Mouse (Mus musculus) brown adipose tissue, adult 24 weeks (tissue): ENCODE data around the gene Rras2. TPM values are rescaled to one million over a fixed set of nuclear protein-coding genes. Genes with fewer than 3 reads are reported as not detected.

Experiments
- H3K27ac ChIP-seq: fragments of 200-500 bp; replicated peaks from 2 replicates; pipeline ENCODE4 v1.5.1; 2012; ENCODE audit warnings: low read depth, mild to moderate bottlenecking, low read length
- H3K4me1 ChIP-seq: fragments of 200-500 bp; 2 replicates; pipeline ENCODE4 v1.6.1; 2012; ENCODE audit warnings: low read length, mixed read lengths; ENCODE audit not compliant: control insufficient read depth, insufficient read depth, insufficient read length
- H3K4me3 ChIP-seq: fragments of 200-500 bp; 2 replicates; pipeline ENCODE4 v1.5.1; 2012; ENCODE audit warnings: low read depth, mild to moderate bottlenecking, low read length, moderate library complexity; ENCODE audit not compliant: insufficient read depth
- polyA plus RNA-seq: library from polyadenylated mRNA; stranded (reverse); fragments of >200 nt; gene quantifications from 2 replicates; pipeline ENCODE4 v1.2.4, GENCODE M21; 2012; ENCODE audit not compliant: missing spikeins, insufficient read depth, insufficient read length

The Rras2 gene
- polyA plus RNA-seq, 1 experiment: 26.4 TPM

GRCm38 (mm10) chr7:114007565-114007964 lies 110.0 kb downstream of the Rras2 start:
- H3K4me1 ChIP-seq: 0 out of 2 replicates have a peak, but pooled peaks cover 6% of the 10 kb centered on the region
- H3K27ac ChIP-seq: no peak overlapping the region
- H3K4me3 ChIP-seq: no peak overlapping the region

- no peak overlapping the region for H3K4me3 ChIP-seq
- no peak overlapping the region for H3K27ac ChIP-seq
- 0 out of 2 replicates have a peak, but pooled peaks cover 6% of the 10 kb centered on the region for H3K4me1 ChIP-seq
Measured at GRCm38 (mm10) chr7:114006456-114006855, 111.1 kb downstream of the Rras2 start.

GRCm38 (mm10) chr7:114005499-114005898 lies 112.1 kb downstream of the Rras2 start:
- Histone ChIP-seq H3K27ac (no peak overlapping the region), H3K4me1 (0 out of 2 replicates have a peak, but pooled peaks cover 6% of the 10 kb centered on the region), H3K4me3 (no peak overlapping the region)

- Histone ChIP-seq H3K27ac (no peak overlapping the region), H3K4me3 (no peak overlapping the region), H3K4me1 (0 out of 2 replicates have a peak, but pooled peaks cover 6% of the 10 kb centered on the region)
Measured at GRCm38 (mm10) chr7:114004171-114004570, 113.4 kb downstream of the Rras2 start.

GRCm38 (mm10) chr7:113997675-113998354 lies 119.8 kb downstream of the Rras2 start:
- Histone ChIP-seq H3K27ac (no peak overlapping the region), H3K4me3 (no peak overlapping the region), H3K4me1 (no peaks in the 10 kb centered on the region)

Other genes with a start within 250 kb of the Rras2 start
- 53.3 and 84.8 TPM in 2 replicates for gene Copb1, start 136.9 kb upstream of the Rras2 start, polyA plus RNA-seq
- gene Psma1, start 158.3 kb upstream of the Rras2 start, polyA plus RNA-seq: 218 and 228 TPM in 2 replicates